Mouse (Mus musculus) T-cell, adult 2 months (primary cell): ENCODE measurements around the gene Gpha2.

Experiments used
- DNase-seq: peaks from one replicate; pipeline ENCODE4 v3.0.0; 2022; ENCODE audit warnings: low spot score

The Gpha2 gene

GRCm38 (mm10) chr19:6273998-6274608, 47.9 kb downstream of the Gpha2 start:
- no peak for DNase-seq

GRCm38 (mm10) chr19:6275740-6276389, 49.7 kb downstream of the Gpha2 start:
- peak; percentile 75 for DNase-seq

- peak; percentile 97 for DNase-seq
Observed at GRCm38 (mm10) chr19:6276426-6277421, 50.5 kb downstream of the Gpha2 start, which contains the start of gene Ehd1. Ehd1 (plus strand) TSS chr19:6276725.
